Mouse (Mus musculus): ENCODE results near the gene Rnf152.

The Rnf152 gene

DNA sequence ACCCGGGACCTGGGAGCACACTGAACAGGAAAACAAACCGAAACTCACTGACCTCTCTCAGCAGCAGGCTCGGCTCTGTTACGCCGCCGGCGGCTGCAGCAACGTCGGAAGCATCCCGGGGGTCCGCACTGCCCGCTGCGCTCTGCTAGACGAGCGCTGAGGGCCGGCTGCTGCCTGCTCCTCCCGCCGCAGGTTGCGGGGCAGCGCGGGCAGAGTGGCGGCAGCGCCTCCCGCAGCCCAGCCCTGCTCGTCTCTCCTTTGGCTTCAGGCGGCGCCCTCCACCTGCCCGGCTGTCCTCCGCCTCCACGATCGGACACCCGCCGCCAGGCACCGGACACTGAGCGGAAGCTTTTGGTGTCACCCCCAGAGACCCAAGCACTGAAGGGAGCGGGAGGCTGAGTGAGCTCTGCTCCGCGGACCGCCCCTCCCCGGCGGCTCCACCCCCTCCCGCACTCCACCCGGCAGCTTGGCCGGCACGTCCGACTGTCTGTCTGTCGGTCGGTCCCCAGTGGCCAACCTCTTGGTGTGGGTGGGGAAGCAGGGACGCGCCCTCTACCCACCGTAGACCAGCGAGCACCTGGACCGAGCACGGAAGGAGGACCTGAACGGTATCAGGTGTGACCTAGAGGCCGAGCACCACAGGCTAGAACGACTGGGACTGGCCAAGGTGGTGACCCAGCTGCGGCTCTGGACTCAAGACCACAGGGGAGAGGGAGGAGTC is at the start of gene Rnf152:
Gene Rnf152, minus strand, starts transcription at position 420 of the 721 bp plus-strand sequence.
- DNase-seq (ENCODE audit: low spot score in 2 of 2): no peak

- DNase-seq (ENCODE audit: low spot score in 2 of 2): no peak
These were observed 46.3 kb upstream of the Rnf152 start for GRCm38 (mm10) chr1:105402853-105403252.

- DNase-seq (ENCODE audit: low spot score in 2 of 2): no peak
These were observed 27.8 kb upstream of the Rnf152 start for GRCm38 (mm10) chr1:105384141-105384937.

GRCm38 (mm10) chr1:105377546-105377945 is 21.0 kb upstream of the Rnf152 start:
- DNase-seq (ENCODE audit: low spot score in 2 of 2): no peak

DNA sequence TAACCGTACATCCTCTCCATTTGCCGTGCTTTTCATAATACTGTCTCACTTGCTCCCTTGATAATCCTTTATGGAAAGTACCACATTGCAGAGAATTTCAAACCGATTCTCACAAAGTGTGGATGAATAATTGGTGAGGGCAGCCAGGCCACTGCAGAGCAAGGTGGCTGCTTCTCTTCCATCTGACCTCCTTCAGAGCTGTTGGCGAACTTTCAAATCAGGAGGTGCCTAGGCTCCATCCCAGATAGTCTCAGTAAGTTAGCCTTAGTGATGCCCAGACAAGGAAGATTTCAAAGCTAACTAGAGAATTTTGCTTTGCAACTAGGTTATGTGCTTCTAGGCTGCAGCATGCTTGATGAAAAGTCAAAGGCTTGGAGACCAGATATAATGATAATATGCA is 18.1 kb upstream of the Rnf152 start:
- DNase-seq (ENCODE audit: low spot score in 2 of 2): no peak

GRCm38 (mm10) chr1:105362701-105363100 is 6.2 kb upstream of the Rnf152 start:
- DNase-seq (ENCODE audit: low spot score in 2 of 2): no peak

GRCm38 (mm10) chr1:105358896-105359295 is 2.4 kb upstream of the Rnf152 start:
- DNase-seq (ENCODE audit: low spot score in 2 of 2): no peak

DNA sequence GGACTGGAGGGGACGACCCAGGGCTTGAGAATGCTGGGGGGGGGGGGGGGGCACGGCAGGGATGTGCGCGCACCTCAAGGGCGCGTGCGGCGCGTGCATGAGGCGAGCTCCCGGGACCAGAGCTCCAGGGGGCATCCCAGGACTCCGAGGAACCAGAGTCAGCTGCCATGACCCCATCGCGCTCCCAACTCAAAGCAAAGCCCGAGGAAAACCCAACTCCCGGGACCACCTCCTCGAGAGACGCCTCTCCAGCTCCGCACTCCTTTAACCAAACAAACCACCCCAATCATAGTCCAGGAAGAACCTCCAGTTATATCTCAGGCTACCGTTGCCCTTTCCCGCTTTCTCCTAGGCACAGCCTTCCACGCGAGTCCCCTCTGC is 610 bp downstream of the Rnf152 start:
- no peak for DNase-seq (ENCODE audit: low spot score in 2 of 2)

GRCm38 (mm10) chr1:105354901-105355891 is 1.3 kb downstream of the Rnf152 start:
- no peak for DNase-seq (ENCODE audit: low spot score in 2 of 2)

DNA sequence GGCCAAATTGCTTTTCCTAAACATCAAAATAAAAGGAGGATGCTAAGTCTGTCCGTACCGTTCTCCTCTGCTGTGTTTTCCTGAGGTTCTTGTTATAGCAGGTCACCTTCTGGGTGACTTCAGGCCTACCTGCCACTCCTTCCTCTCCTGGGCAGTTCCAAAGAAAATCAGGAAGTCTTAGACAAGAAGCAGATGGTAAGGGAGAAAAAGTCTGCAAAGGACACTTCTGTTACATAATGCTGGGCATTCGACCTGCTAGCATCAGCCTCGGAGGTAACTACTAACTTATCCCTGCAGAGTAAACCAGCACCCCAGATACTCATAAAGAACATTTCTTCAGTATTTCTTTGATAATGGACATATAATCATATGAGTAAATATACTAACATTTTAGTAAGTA is 4.7 kb downstream of the Rnf152 start:
- no peak for DNase-seq (ENCODE audit: low spot score in 2 of 2)

- no peak for DNase-seq (ENCODE audit: low spot score in 2 of 2)
These were observed 14.2 kb downstream of the Rnf152 start for GRCm38 (mm10) chr1:105342305-105342704.

DNA sequence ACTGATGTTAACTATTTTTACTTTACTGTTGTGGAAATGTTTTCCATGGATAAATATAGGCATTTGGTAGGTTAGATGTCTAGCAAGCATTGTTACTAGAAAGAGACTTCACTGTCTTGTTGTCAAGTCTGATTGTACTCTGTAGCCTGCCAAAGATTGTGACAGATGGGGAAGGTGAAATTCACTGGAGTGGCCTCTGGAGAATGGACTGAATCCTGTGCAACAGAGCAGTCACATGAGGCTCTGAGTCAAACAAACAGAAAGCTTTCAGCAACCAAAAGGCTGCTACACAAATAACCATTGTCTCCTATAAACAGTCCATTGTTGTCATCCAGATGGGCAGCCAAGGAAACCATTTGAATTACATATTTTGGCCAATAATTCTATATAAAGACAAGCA is 15.6 kb downstream of the Rnf152 start:
- no peak for DNase-seq (ENCODE audit: low spot score in 2 of 2)

DNA sequence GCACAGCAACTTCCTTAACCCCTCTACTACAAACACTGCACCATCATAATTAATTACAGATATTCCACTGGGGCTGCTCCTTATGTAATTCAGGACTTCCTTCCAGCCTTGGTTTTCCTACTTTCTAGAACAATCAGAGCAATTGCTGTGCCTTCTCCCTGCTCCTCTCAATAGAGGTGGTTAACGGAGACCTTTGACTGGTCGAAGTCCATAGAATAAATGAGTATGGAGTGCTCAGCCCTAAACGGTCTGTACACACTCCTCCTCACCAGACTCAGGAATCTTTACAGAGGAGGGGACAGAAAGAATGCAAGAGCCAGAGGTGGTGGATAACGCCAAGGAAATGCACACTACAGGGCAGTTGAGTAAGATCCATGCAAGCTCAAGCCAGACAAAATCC is 19.1 kb downstream of the Rnf152 start:
- no peak for DNase-seq (ENCODE audit: low spot score in 2 of 2)

DNA sequence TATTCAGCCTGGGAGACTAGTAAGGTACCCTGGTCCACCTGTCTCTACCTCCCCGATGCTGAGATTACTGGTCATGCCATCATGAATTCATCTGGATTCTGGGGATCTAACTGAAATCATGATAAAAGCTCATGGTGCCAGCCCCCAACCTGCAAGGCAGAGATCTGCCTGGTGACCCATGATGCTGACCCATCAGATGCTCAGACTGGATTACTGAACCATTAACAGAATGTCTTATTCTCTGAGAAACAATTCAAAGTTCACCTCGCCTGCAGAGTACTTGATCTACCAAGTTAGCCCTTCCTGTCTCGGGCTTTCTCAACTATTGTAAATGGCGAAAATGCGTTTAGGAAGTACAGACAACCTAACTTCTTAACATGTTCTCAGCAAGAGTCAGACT is 20.4 kb downstream of the Rnf152 start:
- DNase-seq (ENCODE audit: low spot score in 2 of 2): no peak

GRCm38 (mm10) chr1:105332087-105332731 is 24.3 kb downstream of the Rnf152 start:
- DNase-seq (ENCODE audit: low spot score in 2 of 2): no peak

GRCm38 (mm10) chr1:105331605-105332004 is 24.9 kb downstream of the Rnf152 start:
- DNase-seq (ENCODE audit: low spot score in 2 of 2): no peak

GRCm38 (mm10) chr1:105330581-105331320 is 25.8 kb downstream of the Rnf152 start:
- DNase-seq (ENCODE audit: low spot score in 2 of 2): no peak

DNA sequence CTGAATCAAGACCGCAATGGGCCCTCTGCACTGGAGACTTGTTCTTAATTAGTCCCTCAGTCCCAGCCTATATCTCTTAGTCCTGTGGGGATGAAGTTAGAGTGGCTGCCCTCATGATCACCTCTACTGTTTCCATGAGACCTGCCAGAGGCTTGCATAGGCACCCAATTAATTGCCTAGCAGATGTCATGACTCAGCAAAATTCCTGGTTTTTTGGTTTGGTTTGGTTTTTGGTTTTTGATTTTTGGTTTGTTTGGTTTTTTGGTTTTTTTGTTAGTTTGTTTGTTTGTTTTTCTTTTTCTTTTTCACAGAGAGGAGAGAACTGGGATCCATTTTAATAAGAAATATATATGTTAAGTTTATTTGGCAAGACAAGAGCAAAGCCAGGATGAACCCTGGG is 28.7 kb downstream of the Rnf152 start:
- DNase-seq (ENCODE audit: low spot score in 2 of 2): no peak

GRCm38 (mm10) chr1:105324636-105325035 is 31.9 kb downstream of the Rnf152 start:
- DNase-seq (ENCODE audit: low spot score in 2 of 2): no peak

DNA sequence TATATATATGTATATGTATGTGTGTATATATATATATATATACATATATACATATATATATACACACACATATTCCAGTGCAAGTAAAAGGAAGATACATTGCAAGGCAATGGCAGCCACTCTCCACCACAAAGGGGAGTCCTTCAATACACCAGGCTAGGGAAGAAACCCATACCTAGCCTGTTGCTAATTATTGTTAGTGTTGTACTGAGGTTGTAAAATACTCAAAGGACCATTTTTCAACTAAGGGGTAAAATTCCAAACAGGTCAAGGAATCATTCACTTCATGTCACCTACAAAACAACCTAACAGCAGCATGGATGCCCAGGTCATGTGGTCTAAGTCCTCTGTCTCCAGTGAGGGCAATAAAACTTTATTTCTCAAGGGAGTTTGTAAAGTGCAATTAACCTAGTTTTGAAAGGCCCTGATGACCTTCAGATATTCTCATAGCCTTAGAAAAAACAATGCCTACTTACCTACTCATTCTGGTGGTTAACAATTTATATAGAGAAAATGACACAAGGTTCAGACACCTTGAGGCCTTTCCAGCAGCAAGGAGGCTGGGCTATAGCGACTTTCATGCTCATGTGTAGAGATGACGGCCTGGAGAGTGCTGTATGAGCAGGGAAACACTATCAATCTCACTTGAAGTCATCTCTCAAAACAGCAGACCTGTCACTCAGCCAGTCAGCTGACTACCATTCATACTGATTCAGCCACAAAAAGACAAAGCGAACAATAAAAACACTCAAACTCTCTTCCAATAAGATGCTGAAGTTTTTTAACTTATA is 42.3 kb downstream of the Rnf152 start:
- DNase-seq (ENCODE audit: low spot score in 2 of 2): no peak

All from spleen, postnatal 14 days (tissue).